Mouse (Mus musculus) forebrain, embryonic 13.5 days (tissue): ENCODE data around the gene Ube2g1. TPM values are rescaled to one million over a fixed set of nuclear protein-coding genes. Genes with fewer than 3 reads are reported as not detected.

Experiments
- ATAC-seq: fragments of 200-750 bp; cut with Nextera tagmentation; 2 replicates; pipeline ENCODE4 v1.8.0; 2017
- H3K27ac ChIP-seq: fragments of 300-500 bp; sonication (generic); 2 replicates; pipeline ENCODE4 v1.5.1; 2015; ENCODE audit warnings: inconsistent platforms, mild to moderate bottlenecking, moderate library complexity
- H3K27me3 ChIP-seq: fragments of 300-500 bp; sonication (generic); 2 replicates; pipeline ENCODE4 v1.6.1; 2015; ENCODE audit warnings: mild to moderate bottlenecking, inconsistent platforms
- H3K36me3 ChIP-seq: fragments of 300-500 bp; sonication (generic); 2 replicates; pipeline ENCODE4 v1.6.1; 2015; ENCODE audit warnings: mild to moderate bottlenecking, inconsistent platforms; ENCODE audit not compliant: poor library complexity, severe bottlenecking
- H3K4me1 ChIP-seq: fragments of 300-500 bp; sonication (generic); 2 replicates; pipeline ENCODE4 v1.6.1; 2015; ENCODE audit warnings: inconsistent platforms
- H3K4me2 ChIP-seq: fragments of 300-500 bp; sonication (generic); 2 replicates; pipeline ENCODE4 v1.6.1; 2015; ENCODE audit warnings: inconsistent platforms, mild to moderate bottlenecking, moderate library complexity
- H3K4me3 ChIP-seq: fragments of 300-500 bp; sonication (generic); 2 replicates; pipeline ENCODE4 v1.5.1; 2015; ENCODE audit warnings: mild to moderate bottlenecking, inconsistent platforms
- H3K9ac ChIP-seq: fragments of 300-500 bp; sonication (generic); 2 replicates; pipeline ENCODE4 v1.6.1; 2015; ENCODE audit warnings: mild to moderate bottlenecking, inconsistent platforms
- H3K9me3 ChIP-seq: fragments of 300-500 bp; sonication (generic); replicated peaks from 2 replicates; pipeline ENCODE4 v1.6.1; 2016; ENCODE audit warnings: inconsistent platforms
- WGBS: fragments of 180-500 bp; shearing (Covaris S2); methylation state at CpG from one replicate; pipeline ENCODE4 v1.1.7; 2015; 5-methylcytosine and 5-hydroxymethylcytosine counted together
- microRNA-seq: library from miRNA; unstranded; fragments of <30 nt; microRNA quantifications from one replicate; pipeline ENCODE4, GENCODE M21; 2016
- polyA plus RNA-seq: library from polyadenylated mRNA; unstranded; fragments of >200 nt; fragmentation: Nextera tagmentation; extraction: Ambion mirVana; gene quantifications from 2 replicates; pipeline ENCODE4 v1.2.1, GENCODE M21; 2015

Gene Ube2g1
- polyA plus RNA-seq, 1 experiment from 2014 or later: 104 TPM

DNA sequence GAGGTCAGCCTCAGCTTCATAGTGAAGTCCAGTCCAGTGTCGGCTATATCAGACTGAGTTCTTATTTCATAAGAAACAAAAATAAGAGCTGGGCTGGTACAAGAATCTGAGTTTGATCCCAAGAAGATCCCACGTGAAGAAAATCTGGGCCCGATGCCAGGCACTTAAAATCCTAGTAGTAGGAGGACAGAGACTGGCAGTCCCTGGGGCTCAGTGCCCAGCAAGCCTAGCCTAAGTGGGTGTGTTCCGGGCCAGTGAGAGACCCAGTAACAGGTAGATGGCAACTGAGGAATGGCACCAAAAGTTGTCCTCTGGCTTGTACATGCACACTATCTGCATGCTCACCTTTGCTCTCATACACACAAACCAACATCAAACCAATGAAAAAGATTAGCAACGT lies 105.6 kb downstream of the Ube2g1 start:
- ATAC-seq: no peak
- H3K4me3 ChIP-seq: no peak overlapping the region
- no peaks in the 10 kb centered on the region for H3K27me3 ChIP-seq
- no peak overlapping the region for H3K9ac ChIP-seq
- H3K4me1 ChIP-seq: no peaks in the 10 kb centered on the region
- no peak overlapping the region for H3K27ac ChIP-seq
- 93% methylated on average over 5 of the region's 5 CpGs for WGBS
- H3K36me3 ChIP-seq: peaks cover 26% of the 10 kb centered on the region
- no peak overlapping the region for H3K4me2 ChIP-seq
- H3K9me3 ChIP-seq: no peaks in the 10 kb centered on the region

DNA sequence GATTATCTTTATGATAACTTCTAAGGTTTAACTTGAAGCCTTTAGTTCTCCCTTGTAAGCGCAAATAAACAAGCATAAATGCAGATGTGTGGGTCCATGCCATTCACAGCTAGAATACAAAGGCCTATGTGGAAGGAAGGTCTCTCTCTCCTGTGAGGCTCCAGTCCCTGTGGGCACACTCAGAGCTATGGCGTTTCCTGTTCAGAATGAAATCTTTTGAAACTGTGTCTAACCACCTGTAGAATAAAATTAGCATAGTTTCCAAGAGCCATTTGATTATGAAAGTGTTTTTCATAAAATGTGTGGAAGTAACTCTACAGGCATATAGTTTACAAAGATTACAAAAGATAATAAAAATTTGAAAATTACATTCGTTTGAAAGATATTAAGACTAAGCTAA lies 111.1 kb downstream of the Ube2g1 start:
- Histone ChIP-seq H3K9ac (no peak overlapping the region), H3K4me3 (no peak overlapping the region), H3K27me3 (no peaks in the 10 kb centered on the region), H3K4me1 (no peaks in the 10 kb centered on the region), H3K9me3 (no peaks in the 10 kb centered on the region), H3K4me2 (no peak overlapping the region), H3K27ac (no peak overlapping the region), H3K36me3 (peaks cover 19% of the 10 kb centered on the region)
- no peak for ATAC-seq
- 85% methylated on average over 3 of the region's 3 CpGs for WGBS

DNA sequence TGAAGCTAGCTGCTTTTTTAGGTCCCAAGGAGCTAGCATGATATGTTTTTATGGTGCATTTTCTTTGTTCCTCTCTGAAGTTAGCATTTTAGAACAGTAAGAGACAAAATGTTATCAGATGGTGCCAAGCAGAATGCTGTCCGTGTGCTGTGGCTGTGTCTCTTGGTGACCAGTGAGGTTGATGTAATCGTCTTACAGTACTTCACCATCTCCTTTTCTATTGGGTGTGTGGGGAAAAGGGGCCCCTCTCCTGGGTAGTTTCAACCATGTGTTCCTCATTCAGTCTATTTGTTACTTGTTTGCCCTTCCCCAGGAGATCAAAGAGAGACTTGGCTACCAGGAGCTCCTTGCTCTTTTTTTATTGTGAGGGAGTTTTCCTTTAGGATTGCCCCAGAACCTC lies 116.1 kb downstream of the Ube2g1 start:
- WGBS: 46% methylated on average over 2 of the region's 2 CpGs
- ATAC-seq: no peak

DNA sequence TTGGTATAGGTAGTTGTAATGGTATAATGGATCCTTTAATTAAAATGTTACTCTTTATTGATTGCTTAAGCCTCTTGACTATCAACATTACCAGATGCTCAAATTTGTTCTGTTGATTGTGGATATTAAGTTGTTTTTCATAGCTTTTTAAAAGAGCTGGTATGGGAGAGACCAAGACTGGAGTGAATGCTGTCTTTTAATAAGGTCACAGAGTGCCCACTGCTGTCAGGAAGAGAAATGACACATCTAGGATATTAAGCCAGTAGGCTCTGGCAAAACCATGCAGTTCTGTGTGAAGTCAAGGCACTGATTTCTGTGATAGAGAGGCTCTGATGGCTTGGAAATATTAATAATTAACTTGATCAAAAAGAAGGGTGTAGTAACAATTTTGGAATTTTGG lies 116.8 kb downstream of the Ube2g1 start:
- no peaks in the 10 kb centered on the region for H3K9me3 ChIP-seq
- no peak overlapping the region for H3K4me2 ChIP-seq
- no peak overlapping the region for H3K27ac ChIP-seq
- H3K27me3 ChIP-seq: no peaks in the 10 kb centered on the region
- peaks cover 16% of the 10 kb centered on the region for H3K36me3 ChIP-seq
- H3K9ac ChIP-seq: no peak overlapping the region
- no peak for ATAC-seq
- no peak overlapping the region for H3K4me3 ChIP-seq
- no peaks in the 10 kb centered on the region for H3K4me1 ChIP-seq

More for the DNA sequence above, 116.1 kb downstream of the Ube2g1 start:
- Histone ChIP-seq H3K4me1 (no peaks in the 10 kb centered on the region), H3K4me3 (no peak overlapping the region), H3K4me2 (no peak overlapping the region), H3K36me3 (peaks cover 13% of the 10 kb centered on the region), H3K27ac (no peak overlapping the region), H3K9ac (no peak overlapping the region), H3K27me3 (no peaks in the 10 kb centered on the region), H3K9me3 (no peaks in the 10 kb centered on the region)

DNA sequence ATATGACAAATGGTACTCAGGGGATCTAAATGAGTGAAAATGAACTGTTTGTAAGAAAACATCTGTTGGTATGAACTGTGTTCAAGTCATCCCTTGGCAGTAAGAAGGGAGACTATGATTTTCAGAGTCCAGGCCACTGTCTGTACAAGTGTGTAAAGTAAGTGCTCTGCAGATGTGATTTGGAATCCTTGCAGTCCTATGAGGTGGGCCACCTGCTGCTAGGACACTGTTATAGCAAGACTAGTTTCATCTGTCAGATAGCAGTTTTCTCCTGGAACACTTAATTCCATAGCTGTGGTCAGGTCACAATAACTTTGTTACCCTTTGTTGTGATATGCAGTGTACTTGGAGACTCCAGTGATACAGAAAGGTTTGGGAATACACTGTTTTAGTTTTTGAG lies 118.9 kb downstream of the Ube2g1 start:
- peaks cover 37% of the 10 kb centered on the region for H3K36me3 ChIP-seq
- no peak overlapping the region for H3K9ac ChIP-seq
- H3K9me3 ChIP-seq: no peaks in the 10 kb centered on the region
- H3K4me3 ChIP-seq: no peak overlapping the region
- no peak overlapping the region for H3K27ac ChIP-seq
- no peak for ATAC-seq
- H3K4me2 ChIP-seq: no peak overlapping the region
- H3K27me3 ChIP-seq: no peaks in the 10 kb centered on the region
- H3K4me1 ChIP-seq: no peaks in the 10 kb centered on the region

DNA sequence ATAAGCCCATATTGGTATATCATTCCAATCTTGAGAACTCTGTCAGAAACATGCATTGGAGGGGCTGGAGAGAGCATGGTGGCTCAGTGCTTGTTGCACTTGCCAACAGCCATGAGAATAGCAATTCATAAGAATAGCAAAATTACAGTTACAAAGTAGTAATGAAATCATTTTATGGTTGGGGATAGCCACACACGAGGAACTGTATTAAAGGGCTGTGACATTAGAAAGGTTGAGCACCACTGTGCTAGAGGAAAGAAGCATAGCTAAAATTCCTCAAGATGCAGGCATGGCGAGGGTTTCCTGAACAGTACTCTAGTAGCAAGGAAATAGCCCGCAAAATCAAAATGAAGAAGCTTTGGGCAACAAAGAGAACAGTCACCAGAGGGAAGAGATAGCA lies 126.7 kb downstream of the Ube2g1 start:
- Histone ChIP-seq H3K9me3 (no peaks in the 10 kb centered on the region), H3K27ac (no peak overlapping the region), H3K4me3 (no peak overlapping the region), H3K36me3 (peaks cover 68% of the 10 kb centered on the region), H3K4me2 (no peak overlapping the region), H3K9ac (no peak overlapping the region), H3K4me1 (no peaks in the 10 kb centered on the region), H3K27me3 (no peaks in the 10 kb centered on the region)
- no peak for ATAC-seq
- 90% methylated on average over 3 of the region's 3 CpGs for WGBS

DNA sequence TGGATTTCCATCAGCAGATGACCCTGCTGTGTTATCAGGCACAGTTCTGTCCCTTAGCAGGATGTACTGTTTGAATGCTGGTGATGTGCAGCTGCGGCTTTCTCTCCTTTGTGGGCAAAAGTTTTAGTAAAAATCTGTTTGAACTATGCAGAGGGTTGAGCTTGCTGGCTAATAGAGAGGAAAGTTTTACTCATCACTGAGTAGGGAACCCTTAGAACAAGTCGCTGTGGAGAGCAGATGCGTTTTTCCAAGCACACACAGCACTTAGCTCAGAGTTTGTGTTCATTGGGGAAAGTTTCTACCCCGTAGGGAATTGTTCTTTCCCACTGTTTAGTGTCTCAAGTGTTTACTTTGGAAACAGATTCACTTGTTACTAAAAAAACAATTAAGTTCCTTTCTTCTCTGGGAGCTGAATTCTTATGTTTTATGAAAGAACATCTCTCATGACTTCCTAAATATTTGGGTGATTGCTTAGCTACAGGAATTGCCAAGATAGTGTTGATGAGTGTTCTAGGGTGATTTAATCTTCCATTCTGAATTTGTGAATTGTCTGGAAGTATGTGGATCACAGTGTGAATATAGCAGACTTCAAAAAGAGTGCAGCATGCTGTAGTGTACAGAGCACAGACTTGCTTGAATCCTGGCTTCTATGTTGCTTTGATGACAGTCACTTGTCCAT lies 127.9 kb downstream of the Ube2g1 start:
- Histone ChIP-seq H3K4me3 (no peak overlapping the region), H3K36me3 (peaks cover 63% of the 10 kb centered on the region), H3K4me2 (no peak overlapping the region), H3K9me3 (no peaks in the 10 kb centered on the region), H3K27me3 (no peaks in the 10 kb centered on the region), H3K9ac (no peak overlapping the region), H3K4me1 (no peaks in the 10 kb centered on the region), H3K27ac (no peak overlapping the region; the same call in 1 of the 2 replicates)
- no peak for ATAC-seq
- WGBS: 84% methylated on average over 4 of the region's 4 CpGs

DNA sequence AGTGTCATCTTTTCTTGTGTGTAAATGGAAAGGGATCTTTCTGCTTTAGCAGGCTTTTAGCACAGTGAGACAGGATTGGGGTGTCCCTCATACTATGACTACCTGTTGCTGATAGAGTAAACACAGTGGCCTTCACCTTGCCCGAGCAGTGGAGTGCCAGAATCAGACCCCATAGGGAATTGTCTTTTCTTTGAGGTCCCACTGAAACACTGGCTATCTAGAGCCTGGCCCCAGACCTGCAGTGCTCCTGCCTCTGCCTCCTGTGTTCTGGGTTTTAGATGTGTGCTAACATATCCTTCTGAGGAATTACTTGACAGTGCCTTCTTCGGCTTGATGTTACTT lies 128.4 kb downstream of the Ube2g1 start:
- H3K9ac ChIP-seq: no peak overlapping the region
- no peak overlapping the region for H3K4me2 ChIP-seq
- H3K4me1 ChIP-seq: no peaks in the 10 kb centered on the region
- no peaks in the 10 kb centered on the region for H3K9me3 ChIP-seq
- no peaks in the 10 kb centered on the region for H3K27me3 ChIP-seq
- 76% methylated on average over 2 of the region's 2 CpGs for WGBS
- no peak for ATAC-seq
- H3K27ac ChIP-seq: no peak overlapping the region; the same call in 1 of the 2 replicates
- H3K4me3 ChIP-seq: no peak overlapping the region
- H3K36me3 ChIP-seq: peaks cover 63% of the 10 kb centered on the region

Small RNA genes within 50 kb of the gene (microRNA-seq; reads per million reads assigned to microRNA genes)
- not detected for gene Gm25678

Other genes with a start within 250 kb of the Ube2g1 start
- gene Tekt1, start 244.8 kb upstream of the Ube2g1 start, polyA plus RNA-seq: 6.4 and 9.1 TPM in 2 replicates
- 2.2 and 2.6 TPM in 2 replicates for gene Smtnl2, start 195.6 kb upstream of the Ube2g1 start, polyA plus RNA-seq
- gene Ggt6, start 171.8 kb upstream of the Ube2g1 start, polyA plus RNA-seq: not detected in 2 replicates
- 111 and 122 TPM in 2 replicates for gene Mybbp1a, start 165.9 kb upstream of the Ube2g1 start, polyA plus RNA-seq
- gene Spns2, start 117.4 kb upstream of the Ube2g1 start, polyA plus RNA-seq: 3.5 and 3.6 TPM in 2 replicates
- 0.14 TPM in 1 of 2 replicates, not detected in the other for gene Spns3, start 56.8 kb upstream of the Ube2g1 start, polyA plus RNA-seq
- gene Ankfy1, start 82.7 kb downstream of the Ube2g1 start, polyA plus RNA-seq: 21.3 and 25.5 TPM in 2 replicates
- gene Cyb5d2, start 188.9 kb downstream of the Ube2g1 start, polyA plus RNA-seq: 5.9 and 7.3 TPM in 2 replicates
- gene Zzef1, start 188.9 kb downstream of the Ube2g1 start, polyA plus RNA-seq: 10.8 and 12.0 TPM in 2 replicates